Mouse (Mus musculus) MEL (cell line): ENCODE data around the gene Macrod2.

Experiments used
- CTCF ChIP-seq, 3 experiments: IDR thresholded peaks in 2 of 3; conservative IDR thresholded peaks in 1 of 3; 2 replicates each; pipeline ENCODE4 v1.5.1; 2011 to 2012; ENCODE audit warnings: low read length in 3 of 3, low read depth in 2 of 3, mild to moderate bottlenecking in 2 of 3, improper control_type of control experiment in 1 of 3, inconsistent platforms in 1 of 3, mixed read lengths in 1 of 3, moderate library complexity in 1 of 3; ENCODE audit not compliant: control insufficient read depth in 1 of 3, insufficient read depth in 1 of 3, poor library complexity in 1 of 3, severe bottlenecking in 1 of 3
- E2F4 ChIP-seq: IDR thresholded peaks from 2 replicates; pipeline ENCODE4 v1.6.1; 2011; ENCODE audit warnings: low read depth, low read length, improper control_type of control experiment, borderline replicate concordance
- EP300 ChIP-seq, 2 experiments: IDR thresholded peaks; 2 replicates each; pipeline ENCODE4 v1.6.1; 2011; ENCODE audit warnings: improper control_type of control experiment in 2 of 2, low read length in 2 of 2, low read depth in 1 of 2, mild to moderate bottlenecking in 1 of 2
- MAX ChIP-seq: IDR thresholded peaks from 2 replicates; pipeline ENCODE4 v1.6.1; 2011; ENCODE audit warnings: low read length, improper control_type of control experiment
- NRF1 ChIP-seq: IDR thresholded peaks from 2 replicates; pipeline ENCODE4 v1.6.1; 2014; ENCODE audit warnings: low read depth, mild to moderate bottlenecking, inconsistent platforms, low read length, improper control_type of control experiment, moderate library complexity; ENCODE audit not compliant: poor library complexity, insufficient read depth, severe bottlenecking
- POLR2A ChIP-seq, 2 experiments: IDR thresholded peaks; 2 replicates each; pipeline ENCODE4 v1.6.1; 2011 to 2012; ENCODE audit warnings: low read length in 2 of 2, mild to moderate bottlenecking in 2 of 2, control low read depth in 1 of 2, improper control_type of control experiment in 1 of 2, low read depth in 1 of 2, moderate library complexity in 1 of 2; ENCODE audit not compliant: control insufficient read depth in 1 of 2, insufficient read depth in 1 of 2, poor library complexity in 1 of 2

GRCm38 (mm10) chr2:140867116-140867515 is 472.0 kb downstream of the Macrod2 start:
- TF ChIP-seq NRF1 (no peak), E2F4 (no peak), POLR2A (IDR thresholded peaks at IDR 0.05; ENCODE audit: control insufficient read depth in 1 of 2, insufficient read depth in 1 of 2, low read depth in 1 of 2, low read length in 2 of 2, poor library complexity in 1 of 2) (no peak), CTCF (IDR thresholded peaks at IDR 0.05 in 2 of 3, conservative IDR thresholded peaks at IDR 0.05 in 1 of 3; ENCODE audit: control insufficient read depth in 1 of 3, insufficient read depth in 1 of 3, low read depth in 2 of 3, low read length in 3 of 3, poor library complexity in 1 of 3, severe bottlenecking in 1 of 3) (no peak), MAX (no peak), EP300 (IDR thresholded peaks at IDR 0.05; ENCODE audit: low read depth in 1 of 2, low read length in 2 of 2) (no peak)
